Mouse (Mus musculus) hindbrain, embryonic 15.5 days (tissue): Measurements from ENCODE around the gene Kdm4c. TPM values are rescaled to one million over a fixed set of nuclear protein-coding genes. Genes with fewer than 3 reads are reported as not detected.
"Not testable (repeated sequence)": the region's sequence is repeated elsewhere in the genome, so short reads cannot be mapped to it uniquely, and the experiment has no call there.

ENCODE experiments used
- ATAC-seq: fragments of 200-750 bp; cut with Nextera tagmentation; 2 replicates; pipeline ENCODE4 v1.8.0; 2017; ENCODE audit warnings: low read depth, moderate number of reproducible peaks, moderate TSS enrichment; ENCODE audit not compliant: low FRiP score
- H3K27ac ChIP-seq: fragments of 300-500 bp; sonication (generic); replicated peaks from 2 replicates; pipeline ENCODE4 v1.5.1; 2015; ENCODE audit warnings: mild to moderate bottlenecking, inconsistent platforms
- H3K27me3 ChIP-seq: fragments of 300-500 bp; sonication (generic); 2 replicates; pipeline ENCODE4 v1.6.1; 2015; ENCODE audit warnings: control low read depth, inconsistent platforms
- H3K36me3 ChIP-seq: fragments of 300-500 bp; sonication (generic); 2 replicates; pipeline ENCODE4 v1.6.1; 2015; ENCODE audit warnings: control low read depth, inconsistent platforms
- H3K4me1 ChIP-seq: fragments of 300-500 bp; sonication (generic); replicated peaks from 2 replicates; pipeline ENCODE4 v1.6.1; 2015; ENCODE audit warnings: control low read depth, inconsistent platforms
- H3K4me2 ChIP-seq: fragments of 300-500 bp; sonication (generic); 2 replicates; pipeline ENCODE4 v1.6.1; 2015; ENCODE audit warnings: moderate library complexity, mild to moderate bottlenecking, inconsistent platforms
- H3K4me3 ChIP-seq: fragments of 300-500 bp; sonication (generic); 2 replicates; pipeline ENCODE4 v1.5.1; 2015; ENCODE audit warnings: mild to moderate bottlenecking, inconsistent platforms
- H3K9ac ChIP-seq: fragments of 300-500 bp; sonication (generic); 2 replicates; pipeline ENCODE4 v1.6.1; 2015; ENCODE audit warnings: inconsistent platforms
- H3K9me3 ChIP-seq: fragments of 300-500 bp; sonication (generic); 2 replicates; pipeline ENCODE4 v1.6.1; 2016; ENCODE audit warnings: control low read depth, inconsistent platforms
- WGBS: fragments of 180-500 bp; shearing (Covaris S2); methylation state at CpG from one replicate; pipeline ENCODE4 v1.1.7; 2015; 5-methylcytosine and 5-hydroxymethylcytosine counted together
- polyA plus RNA-seq: library from polyadenylated mRNA; unstranded; fragments of >200 nt; fragmentation: Nextera tagmentation; extraction: Ambion mirVana; gene quantifications from 2 replicates; pipeline ENCODE4 v1.2.1, GENCODE M21; 2015

The Kdm4c gene
- polyA plus RNA-seq: 14.8 and 15.4 TPM in 2 replicates

DNA sequence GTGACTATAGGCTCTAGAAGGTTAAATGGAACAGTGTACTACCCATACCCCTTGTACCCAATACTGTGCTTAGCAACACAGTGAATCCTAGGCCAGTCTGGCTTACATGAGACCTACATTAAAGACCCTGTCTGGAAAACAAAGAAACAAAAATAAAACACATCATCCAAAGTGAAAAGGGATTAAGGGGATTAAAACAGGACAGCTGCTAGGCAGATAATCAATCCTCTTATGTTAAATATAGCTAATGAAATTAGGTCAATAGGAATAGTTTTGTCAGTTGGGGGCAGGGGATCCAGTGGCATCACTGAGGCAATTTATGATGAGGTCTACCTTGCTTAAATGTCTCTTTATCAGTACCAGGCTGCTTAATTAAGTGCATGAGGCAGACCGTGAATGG lies at the start of gene Kdm4c:
Kdm4c (plus strand) TSS at position 322 of the 400 bp plus-strand sequence.
- Histone ChIP-seq H3K27me3 (no peaks in the 10 kb centered on the region), H3K9ac (no peak within 1 kb of the TSS), H3K4me1 (no peaks in the 10 kb centered on the region), H3K36me3 (no peaks in the 10 kb centered on the region), H3K4me2 (no peak within 1 kb of the TSS), H3K4me3 (no peak within 1 kb of the TSS), H3K9me3 (no peaks in the 10 kb centered on the region), H3K27ac (no peak within 1 kb of the TSS)
- ATAC-seq: no peak
- WGBS: 87% methylated on average over 1 of the region's 1 CpGs

DNA sequence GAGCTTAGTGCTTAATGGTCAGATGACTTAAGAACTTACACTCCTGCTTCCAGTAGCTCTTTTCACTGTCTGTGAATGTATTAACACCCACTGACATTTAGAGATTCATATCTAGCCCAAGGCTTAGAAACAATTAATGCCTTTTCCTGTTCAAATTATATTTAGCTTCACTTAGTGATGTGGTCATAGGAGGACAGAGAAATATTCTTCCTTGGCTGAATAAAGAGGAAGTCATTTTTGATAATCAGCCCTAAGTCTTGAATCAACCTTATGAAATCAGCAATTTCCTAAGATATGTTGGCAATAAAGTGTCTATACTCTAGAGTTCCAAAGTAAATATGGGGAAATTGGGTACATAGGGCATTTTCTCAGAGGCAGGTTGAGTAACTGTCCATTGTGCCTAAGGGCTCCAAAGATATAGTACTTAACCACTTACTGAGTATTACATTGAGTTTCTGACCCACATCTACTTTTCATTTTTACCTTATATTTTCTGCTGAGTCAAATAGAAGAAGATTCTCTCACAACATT lies 41.0 kb upstream of the Kdm4c start:
- Histone ChIP-seq H3K27ac (no peak overlapping the region), H3K27me3 (no peaks in the 10 kb centered on the region), H3K9ac (no peak overlapping the region), H3K9me3 (no peaks in the 10 kb centered on the region), H3K4me2 (no peak overlapping the region), H3K4me3 (no peak overlapping the region), H3K4me1 (no peaks in the 10 kb centered on the region), H3K36me3 (no peaks in the 10 kb centered on the region)
- ATAC-seq: no peak

DNA sequence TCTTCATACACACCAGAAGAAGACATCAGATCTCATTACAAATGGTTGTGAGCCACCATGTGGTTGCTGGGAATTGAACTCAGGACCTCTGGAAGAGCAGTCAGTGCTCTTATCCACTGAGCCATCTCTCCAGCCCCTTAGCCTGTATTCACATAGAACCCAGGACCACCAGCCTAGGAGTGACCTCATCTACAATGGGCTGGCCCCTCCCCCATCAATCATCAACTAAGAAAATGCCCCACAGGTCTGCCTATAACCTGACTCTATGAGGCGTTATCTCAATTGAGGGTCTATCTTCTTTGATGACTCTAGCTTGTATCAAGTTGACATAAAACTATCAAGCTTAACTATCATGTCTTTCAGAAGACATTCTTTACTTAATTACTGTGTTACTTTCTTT lies 20.5 kb upstream of the Kdm4c start:
- ATAC-seq: not testable (repeated sequence)

DNA sequence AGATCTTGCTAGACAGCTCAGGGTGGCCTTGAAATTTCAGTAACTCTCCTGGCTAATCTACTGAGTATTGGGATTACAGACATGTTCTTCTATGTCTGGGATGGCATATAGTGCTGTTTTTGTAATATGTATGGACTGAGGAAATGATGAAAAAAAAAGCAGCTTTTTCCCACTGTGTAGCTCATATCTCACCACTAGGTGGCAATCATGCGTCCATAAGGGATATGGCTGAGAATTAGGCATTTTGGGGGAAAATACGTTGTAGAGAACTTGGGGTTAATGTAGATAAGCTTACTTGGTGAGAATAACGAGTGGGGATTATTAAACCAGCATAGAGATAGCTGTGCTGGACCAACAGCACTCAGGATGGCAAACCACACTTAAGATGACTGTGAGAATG lies 19.9 kb upstream of the Kdm4c start:
- Histone ChIP-seq H3K9me3 (no peaks in the 10 kb centered on the region), H3K27ac (no peak overlapping the region), H3K36me3 (no peaks in the 10 kb centered on the region), H3K27me3 (no peaks in the 10 kb centered on the region), H3K4me1 (no peaks in the 10 kb centered on the region), H3K4me3 (no peak overlapping the region), H3K9ac (no peak overlapping the region), H3K4me2 (no peak overlapping the region)
- ATAC-seq: no peak
- 47% methylated on average over 3 of the region's 3 CpGs for WGBS

More for the DNA sequence above, 20.5 kb upstream of the Kdm4c start:
- H3K36me3 ChIP-seq, H3K4me2 ChIP-seq, H3K9me3 ChIP-seq, H3K27ac ChIP-seq, H3K27me3 ChIP-seq, H3K9ac ChIP-seq, H3K4me3 ChIP-seq, H3K4me1 ChIP-seq: not testable (repeated sequence)
- WGBS: 95% methylated on average over 1 of the region's 1 CpGs

DNA sequence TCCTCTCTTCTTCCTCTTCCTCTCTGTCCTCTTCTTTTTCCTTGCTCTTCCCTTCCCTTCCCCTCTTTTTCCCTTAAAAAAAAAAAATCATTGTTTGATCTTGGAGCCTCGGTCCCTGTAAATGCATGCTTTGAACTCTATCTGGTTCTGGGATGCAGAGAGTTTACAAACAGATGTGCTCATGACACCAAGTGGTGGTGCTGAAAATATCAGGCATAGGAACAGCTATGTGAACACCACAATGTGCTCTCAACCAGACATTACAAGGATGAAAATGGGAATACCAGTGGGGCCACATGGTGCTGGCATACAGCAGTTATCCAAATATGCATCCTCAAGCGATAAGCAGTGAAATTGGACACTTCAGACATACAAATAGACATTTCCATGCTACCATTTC lies 18.1 kb upstream of the Kdm4c start:
- Histone ChIP-seq H3K36me3 (no peaks in the 10 kb centered on the region), H3K4me1 (no peaks in the 10 kb centered on the region), H3K9ac (no peak overlapping the region), H3K4me2 (no peak overlapping the region), H3K27ac (no peak overlapping the region), H3K9me3 (no peaks in the 10 kb centered on the region), H3K27me3 (no peaks in the 10 kb centered on the region), H3K4me3 (no peak overlapping the region)
- ATAC-seq: no peak
- WGBS: 68% methylated on average over 2 of the region's 2 CpGs

DNA sequence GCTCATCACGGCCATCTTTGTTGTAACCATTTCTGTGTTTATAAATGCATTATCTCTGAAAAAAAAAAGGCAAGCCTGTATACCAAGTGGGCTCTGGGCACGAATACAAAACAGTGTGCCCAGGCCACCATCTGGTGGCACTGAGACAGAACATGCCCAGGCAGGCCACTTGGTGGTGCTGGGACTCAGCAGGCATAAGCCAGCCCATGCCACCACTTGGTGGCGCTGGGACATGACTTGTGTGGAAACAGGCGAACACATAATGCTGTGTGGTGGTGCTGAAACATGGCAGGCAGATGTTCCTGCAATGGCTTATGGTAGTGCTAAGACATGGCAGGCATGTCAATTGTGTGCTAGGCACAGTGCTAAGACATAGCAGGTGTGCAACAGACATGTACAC lies 11.3 kb upstream of the Kdm4c start:
- Histone ChIP-seq H3K9ac (no peak overlapping the region), H3K4me1 (no peaks in the 10 kb centered on the region), H3K9me3 (no peaks in the 10 kb centered on the region), H3K27ac (no peak overlapping the region), H3K27me3 (no peaks in the 10 kb centered on the region), H3K36me3 (no peaks in the 10 kb centered on the region), H3K4me3 (no peak overlapping the region), H3K4me2 (no peak overlapping the region)
- 0 out of 2 replicates have a peak, but pooled peaks have one; percentile 5 for ATAC-seq
- 84% methylated on average over 4 of the region's 4 CpGs for WGBS

DNA sequence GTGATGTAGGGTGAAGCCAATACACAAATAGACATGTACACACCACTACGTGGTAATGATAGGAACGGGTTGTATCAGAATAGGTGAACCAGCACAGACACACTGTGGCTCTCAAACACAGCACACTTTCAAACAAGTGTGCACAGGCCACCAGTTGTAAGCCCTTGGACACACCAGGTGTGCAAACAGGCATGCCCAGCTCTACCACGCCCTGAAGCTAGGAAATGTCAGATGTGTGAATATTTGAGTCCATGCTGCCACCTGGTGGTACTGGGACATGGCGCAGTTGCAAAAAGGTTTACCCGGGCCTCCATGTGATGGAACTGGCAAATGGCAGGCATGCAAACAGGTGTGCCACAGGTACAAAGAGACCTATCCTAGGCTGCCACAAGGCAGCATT lies 10.9 kb upstream of the Kdm4c start:
- Histone ChIP-seq H3K4me3 (no peak overlapping the region), H3K9me3 (no peaks in the 10 kb centered on the region), H3K36me3 (no peaks in the 10 kb centered on the region), H3K4me2 (no peak overlapping the region), H3K27ac (no peak overlapping the region), H3K27me3 (no peaks in the 10 kb centered on the region), H3K9ac (no peak overlapping the region), H3K4me1 (no peaks in the 10 kb centered on the region)
- peak; percentile 55; the same call in 1 of the 2 replicates for ATAC-seq
- WGBS: 68% methylated on average over 5 of the region's 5 CpGs

DNA sequence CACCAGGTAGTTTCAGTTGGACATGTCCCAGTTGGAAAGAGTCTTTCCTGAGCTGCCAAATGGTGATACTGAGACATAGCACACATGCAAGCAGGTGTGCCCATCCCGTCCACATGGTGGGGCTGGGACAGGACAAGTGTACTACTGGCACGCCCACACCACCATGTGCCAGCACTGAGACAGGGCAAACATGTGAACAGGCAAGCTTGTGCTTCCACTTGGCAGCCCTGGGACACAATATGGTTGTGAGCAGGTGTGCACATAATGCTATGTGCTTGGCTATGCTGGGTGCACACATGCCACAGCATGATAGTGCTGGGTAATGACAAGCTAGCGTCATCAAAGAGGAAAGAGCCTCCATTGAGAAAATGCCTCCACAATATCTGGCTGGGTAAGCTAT lies 8.8 kb upstream of the Kdm4c start:
- Histone ChIP-seq H3K27ac (no peak overlapping the region), H3K36me3 (no peaks in the 10 kb centered on the region), H3K9me3 (no peaks in the 10 kb centered on the region), H3K4me1 (no peaks in the 10 kb centered on the region), H3K27me3 (no peaks in the 10 kb centered on the region), H3K9ac (no peak overlapping the region), H3K4me3 (no peak overlapping the region), H3K4me2 (no peak overlapping the region)
- 81% methylated on average over 3 of the region's 3 CpGs for WGBS
- no peak for ATAC-seq

DNA sequence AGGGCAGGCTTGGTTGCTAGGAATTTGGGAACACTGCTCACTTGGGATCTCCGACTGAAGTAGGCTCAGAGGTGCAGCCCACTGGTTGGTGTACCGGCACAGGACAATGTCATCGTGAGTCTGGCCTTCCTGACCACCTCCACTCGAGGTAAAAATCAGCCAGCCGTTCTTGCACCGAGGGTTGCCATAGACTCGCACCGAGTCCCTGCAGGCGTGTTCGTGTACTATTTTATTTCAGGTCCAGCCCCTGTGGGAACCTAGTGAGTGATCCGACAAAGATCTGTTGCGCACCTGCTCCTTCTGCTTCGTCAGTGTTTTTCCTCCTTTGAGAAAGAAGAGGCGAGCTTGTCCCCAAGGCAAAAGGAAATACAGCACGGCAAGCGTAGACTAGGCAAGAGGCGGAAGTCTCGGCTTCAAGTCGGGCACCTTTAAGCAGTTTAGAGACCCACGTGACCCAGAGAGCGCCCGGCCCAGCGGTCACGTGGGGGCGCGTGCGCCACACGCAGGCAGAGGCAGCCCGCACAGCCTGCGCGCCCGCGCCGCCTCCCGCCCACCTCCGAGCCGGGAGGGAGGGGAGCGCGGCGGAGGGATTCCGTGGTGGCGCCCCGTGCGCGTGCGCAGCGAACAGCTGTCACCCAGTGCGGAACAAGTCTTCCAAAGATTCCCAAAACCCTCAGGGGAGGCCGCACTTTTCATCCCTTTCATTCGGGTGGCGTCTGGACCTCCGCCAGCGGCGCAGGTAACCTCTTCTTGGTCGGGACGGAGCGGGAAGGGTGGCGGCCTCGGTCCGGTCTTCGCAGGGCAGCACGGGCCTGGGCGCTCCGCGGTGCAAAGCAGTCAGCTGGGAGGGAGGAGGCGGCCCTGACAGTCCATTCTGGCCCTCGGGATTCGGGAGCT lies 9.3 kb downstream of the Kdm4c start:
- H3K4me2 ChIP-seq: peak overlapping the region; percentile 76
- peaks cover 17% of the 10 kb centered on the region for H3K4me1 ChIP-seq
- peak overlapping the region; percentile 87 for H3K27ac ChIP-seq
- under 1% methylated on average over 68 of the region's 68 CpGs for WGBS
- no peaks in the 10 kb centered on the region for H3K36me3 ChIP-seq
- H3K27me3 ChIP-seq: no peaks in the 10 kb centered on the region
- ATAC-seq: peak; percentile 97
- H3K9me3 ChIP-seq: no peaks in the 10 kb centered on the region
- peak overlapping the region; percentile 83 for H3K9ac ChIP-seq
- H3K4me3 ChIP-seq: peak overlapping the region; percentile 82

DNA sequence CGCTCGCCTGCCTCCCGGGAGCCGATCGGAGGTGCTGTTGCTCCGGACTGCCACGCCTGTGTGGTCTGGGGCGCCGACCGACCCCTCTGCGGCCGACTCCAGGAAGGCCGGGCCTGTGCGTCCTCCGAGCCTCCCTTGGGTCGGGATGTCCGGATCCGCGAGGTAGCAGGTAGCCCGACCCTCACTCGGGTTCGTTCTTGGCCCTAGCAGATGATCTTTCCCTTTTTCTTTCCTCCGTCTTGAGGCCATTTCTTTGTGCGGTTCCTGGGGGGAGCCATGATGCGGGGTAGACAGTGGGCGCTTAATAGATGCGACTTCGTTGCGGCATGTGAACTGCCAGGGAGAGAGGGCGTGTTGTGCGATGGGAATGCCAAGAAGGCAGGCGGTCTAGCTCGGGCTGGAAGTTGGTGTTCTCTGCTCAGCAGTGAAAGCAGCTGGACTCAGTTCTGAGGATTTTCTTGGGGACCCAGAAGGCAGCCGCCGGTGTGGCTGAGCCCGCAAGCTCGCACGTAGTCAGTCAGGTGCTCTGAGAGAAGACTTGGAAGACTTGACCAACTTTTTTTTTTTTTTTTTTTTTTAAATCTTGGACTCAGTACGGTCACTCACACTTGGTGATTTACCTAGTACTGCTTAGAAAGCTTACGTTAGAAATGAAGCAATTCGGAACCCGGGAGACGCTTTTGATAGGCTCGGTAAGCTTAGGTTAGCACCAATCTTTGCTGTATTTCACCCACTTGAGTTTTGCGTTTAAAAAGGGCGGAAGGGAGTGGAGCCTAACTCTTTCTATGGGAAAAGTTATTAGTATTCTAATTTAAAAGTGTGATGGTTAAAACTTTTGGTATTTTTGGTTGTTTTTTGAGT lies 10.2 kb downstream of the Kdm4c start:
- Histone ChIP-seq H3K27me3 (no peaks in the 10 kb centered on the region), H3K9ac (peak overlapping the region; percentile 83), H3K4me3 (peak overlapping the region; percentile 82), H3K9me3 (no peaks in the 10 kb centered on the region), H3K4me1 (peaks cover 17% of the 10 kb centered on the region), H3K4me2 (peak overlapping the region; percentile 76), H3K27ac (peak overlapping the region; percentile 86), H3K36me3 (no peaks in the 10 kb centered on the region)
- WGBS: under 1% methylated on average over 46 of the region's 46 CpGs
- peak; percentile 52 for ATAC-seq

DNA sequence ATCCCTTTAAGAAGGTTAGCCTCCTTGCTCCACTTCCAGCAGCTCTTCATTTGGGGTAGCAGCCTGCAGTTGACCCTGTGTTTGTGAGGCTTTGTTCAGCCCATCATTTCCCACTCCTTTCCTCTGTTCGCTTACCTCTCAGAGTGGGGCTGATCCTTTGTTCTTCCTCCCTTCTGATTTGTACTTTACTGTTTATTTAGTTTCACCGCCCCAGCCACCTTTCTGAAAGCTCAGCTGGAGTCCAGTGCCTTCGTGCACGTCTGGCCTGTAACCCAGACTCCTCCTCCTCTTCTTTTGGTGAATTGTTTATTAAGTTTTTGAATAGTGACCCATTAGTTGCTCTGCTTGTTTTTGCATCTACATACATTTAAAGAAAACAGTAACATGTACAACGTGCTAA lies 15.6 kb downstream of the Kdm4c start:
- no peaks in the 10 kb centered on the region for H3K9me3 ChIP-seq
- no peak overlapping the region for H3K9ac ChIP-seq
- H3K36me3 ChIP-seq: no peaks in the 10 kb centered on the region
- H3K27me3 ChIP-seq: no peaks in the 10 kb centered on the region
- no peak overlapping the region for H3K27ac ChIP-seq
- no peak overlapping the region for H3K4me2 ChIP-seq
- WGBS: 22% methylated on average over 5 of the region's 5 CpGs
- H3K4me3 ChIP-seq: no peak overlapping the region
- ATAC-seq: no peak
- peaks cover 14% of the 10 kb centered on the region for H3K4me1 ChIP-seq

DNA sequence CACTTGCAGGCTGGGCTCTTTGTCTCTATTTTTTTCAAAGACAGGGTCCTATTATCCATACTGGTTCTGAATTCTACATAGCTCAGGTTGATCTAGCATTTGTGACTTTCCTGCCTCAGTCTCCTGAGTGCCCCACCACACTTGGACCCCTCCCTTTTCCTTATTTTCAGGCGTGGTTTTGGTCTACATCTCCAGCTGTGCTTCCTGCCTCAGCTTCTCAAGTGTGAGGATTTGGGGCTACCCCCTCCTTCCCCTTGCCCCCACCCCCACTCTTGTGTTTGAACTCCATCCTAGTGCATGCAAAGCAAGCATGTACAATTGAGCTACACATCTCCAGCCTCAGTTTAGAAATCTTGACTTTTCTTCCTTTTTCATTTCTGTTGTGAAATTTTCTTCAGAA lies 16.2 kb downstream of the Kdm4c start:
- 0 out of 2 replicates have a peak, but pooled peaks cover 2% of the 10 kb centered on the region for H3K36me3 ChIP-seq
- H3K27me3 ChIP-seq: no peaks in the 10 kb centered on the region
- H3K4me2 ChIP-seq: no peak overlapping the region
- whole genome bisulfite sequencing: 25% methylated on average over 1 of the region's 1 CpGs
- H3K4me3 ChIP-seq: no peak overlapping the region
- H3K27ac ChIP-seq: no peak overlapping the region
- no peak overlapping the region for H3K9ac ChIP-seq
- H3K4me1 ChIP-seq: peaks cover 10% of the 10 kb centered on the region
- ATAC-seq: no peak
- H3K9me3 ChIP-seq: no peaks in the 10 kb centered on the region
